Mouse (Mus musculus): ENCODE measurements around the gene Slco1a5. TPM values are rescaled to one million over a fixed set of nuclear protein-coding genes. Genes with fewer than 3 reads are reported as not detected.
A peak's percentile ranks its signal among the peaks of the same experiment; 100 is the strongest.

Gene Slco1a5
- polyA plus RNA-seq (2015; fragmentation: Nextera tagmentation; extraction: Ambion mirVana), result 0.09 and 0.10 TPM in 2 replicates

- WGBS, result 43% methylated on average over 4 of the region's 4 CpGs
- DNase-seq (ENCODE audit: low spot score) (no peak), ATAC-seq (replicated peaks; ENCODE audit: low FRiP score, low read depth) (no peak)
- Histone ChIP-seq H3K4me2 (ENCODE audit: low read length) (no peak within 1 kb of the TSS), H3K4me3 (replicated peaks; ENCODE audit: low read depth, low read length) (no peak within 1 kb of the TSS), H3K9me3 (replicated peaks; ENCODE audit: low read length) (no peaks in the 10 kb centered on the region), H3K4me1 (replicated peaks; ENCODE audit: insufficient read depth, low read length) (no peaks in the 10 kb centered on the region), H3K27ac (no peak within 1 kb of the TSS), H3K9ac (ENCODE audit: low read depth, low read length) (no peak within 1 kb of the TSS), H3K36me3 (ENCODE audit: insufficient read depth, low read length) (no peaks in the 10 kb centered on the region), H3K27me3 (ENCODE audit: insufficient read depth, low read length) (no peaks in the 10 kb centered on the region)
- TF ChIP-seq CTCF (IDR thresholded peaks at IDR 0.05; ENCODE audit: low read depth), result no peak
Observed at GRCm38 (mm10) chr6:142322881-142323280, at the start of gene Slco1a5. Gene Slco1a5, minus strand, starts transcription at chr6:142322981.

DNA sequence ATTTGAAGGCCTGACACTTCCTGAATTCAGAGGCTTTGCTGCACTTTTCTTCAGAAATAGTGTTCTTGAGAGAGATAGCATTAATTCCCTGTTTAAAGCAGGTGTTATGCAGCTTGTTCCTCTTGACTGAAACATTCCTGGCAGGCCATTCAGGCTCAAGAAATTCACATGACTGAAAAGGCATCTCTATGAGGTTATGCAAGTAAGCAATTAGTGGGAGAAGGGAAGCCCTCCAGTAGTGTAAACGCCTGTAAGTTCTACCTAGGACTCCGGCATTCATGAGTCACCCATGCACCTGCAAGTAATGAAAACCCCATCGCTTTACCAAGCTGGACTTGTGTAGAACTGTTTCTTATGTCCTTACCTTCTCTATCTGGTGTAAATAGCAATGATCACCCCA is 46.8 kb upstream of the Slco1a5 start:
- no peaks in the 10 kb centered on the region for H3K4me1 ChIP-seq (replicated peaks; ENCODE audit: insufficient read depth, low read length)
- no peak for DNase-seq (ENCODE audit: low spot score)
- H3K9me3 ChIP-seq (replicated peaks; ENCODE audit: low read length), result no peaks in the 10 kb centered on the region
- H3K4me2 ChIP-seq (ENCODE audit: low read length), result no peak overlapping the region
- no peak overlapping the region for H3K9ac ChIP-seq (ENCODE audit: low read depth, low read length)
- 88% methylated on average over 3 of the region's 3 CpGs for WGBS
- peaks cover 23% of the 10 kb centered on the region for H3K36me3 ChIP-seq (ENCODE audit: insufficient read depth, low read length)
- no peak for TF ChIP-seq CTCF (IDR thresholded peaks at IDR 0.05; ENCODE audit: low read depth)
- H3K27ac ChIP-seq, result no peak overlapping the region
- no peak overlapping the region for H3K4me3 ChIP-seq (replicated peaks; ENCODE audit: low read depth, low read length)
- H3K27me3 ChIP-seq (ENCODE audit: insufficient read depth, low read length), result no peaks in the 10 kb centered on the region
- no peak for ATAC-seq (replicated peaks; ENCODE audit: low FRiP score, low read depth)

GRCm38 (mm10) chr6:142367565-142367964 is 44.8 kb upstream of the Slco1a5 start:
- Histone ChIP-seq H3K4me1 (replicated peaks; ENCODE audit: insufficient read depth, low read length) (no peaks in the 10 kb centered on the region), H3K27ac (no peak overlapping the region), H3K4me3 (replicated peaks; ENCODE audit: low read depth, low read length) (no peak overlapping the region), H3K9me3 (replicated peaks; ENCODE audit: low read length) (no peaks in the 10 kb centered on the region), H3K4me2 (ENCODE audit: low read length) (no peak overlapping the region), H3K27me3 (ENCODE audit: insufficient read depth, low read length) (no peaks in the 10 kb centered on the region), H3K36me3 (ENCODE audit: insufficient read depth, low read length) (peaks cover 27% of the 10 kb centered on the region), H3K9ac (ENCODE audit: low read depth, low read length) (no peak overlapping the region)
- DNase-seq (ENCODE audit: low spot score) (no peak), ATAC-seq (replicated peaks; ENCODE audit: low FRiP score, low read depth) (no peak)
- no peak for TF ChIP-seq CTCF (IDR thresholded peaks at IDR 0.05; ENCODE audit: low read depth)
- WGBS, result 91% methylated on average over 3 of the region's 3 CpGs

- TF ChIP-seq CTCF (IDR thresholded peaks at IDR 0.05; ENCODE audit: low read depth), result no peak
- Histone ChIP-seq H3K4me3 (replicated peaks; ENCODE audit: low read depth, low read length) (no peak overlapping the region), H3K9me3 (replicated peaks; ENCODE audit: low read length) (no peaks in the 10 kb centered on the region), H3K27ac (no peak overlapping the region), H3K36me3 (ENCODE audit: insufficient read depth, low read length) (peaks cover 28% of the 10 kb centered on the region; the same call in 1 of the 2 replicates), H3K9ac (ENCODE audit: low read depth, low read length) (no peak overlapping the region), H3K27me3 (ENCODE audit: insufficient read depth, low read length) (no peaks in the 10 kb centered on the region), H3K4me2 (ENCODE audit: low read length) (no peak overlapping the region), H3K4me1 (replicated peaks; ENCODE audit: insufficient read depth, low read length) (no peaks in the 10 kb centered on the region)
- WGBS, result 84% methylated on average over 10 of the region's 10 CpGs
- ATAC-seq (replicated peaks; ENCODE audit: low FRiP score, low read depth) (no peak), DNase-seq (ENCODE audit: low spot score) (no peak)
Observed at GRCm38 (mm10) chr6:142366473-142367018, 43.8 kb upstream of the Slco1a5 start.

GRCm38 (mm10) chr6:142365742-142366472 is 43.1 kb upstream of the Slco1a5 start:
- H3K27me3 ChIP-seq (ENCODE audit: insufficient read depth, low read length), result no peaks in the 10 kb centered on the region
- H3K27ac ChIP-seq, result no peak overlapping the region
- ATAC-seq (replicated peaks; ENCODE audit: low FRiP score, low read depth) (peak; percentile 79), DNase-seq (ENCODE audit: low spot score) (peak; percentile 51)
- WGBS, result 48% methylated on average over 8 of the region's 8 CpGs
- peaks cover 30% of the 10 kb centered on the region; the same call in 1 of the 2 replicates for H3K36me3 ChIP-seq (ENCODE audit: insufficient read depth, low read length)
- H3K4me3 ChIP-seq (replicated peaks; ENCODE audit: low read depth, low read length), result no peak overlapping the region
- no peaks in the 10 kb centered on the region for H3K9me3 ChIP-seq (replicated peaks; ENCODE audit: low read length)
- TF ChIP-seq CTCF (IDR thresholded peaks at IDR 0.05; ENCODE audit: low read depth), result no peak
- H3K4me1 ChIP-seq (replicated peaks; ENCODE audit: insufficient read depth, low read length), result no peaks in the 10 kb centered on the region
- H3K9ac ChIP-seq (ENCODE audit: low read depth, low read length), result no peak overlapping the region
- H3K4me2 ChIP-seq (ENCODE audit: low read length), result no peak overlapping the region

GRCm38 (mm10) chr6:142363019-142363576 is 40.3 kb upstream of the Slco1a5 start:
- H3K4me3 ChIP-seq (replicated peaks; ENCODE audit: low read depth, low read length), result no peak overlapping the region
- no peaks in the 10 kb centered on the region for H3K4me1 ChIP-seq (replicated peaks; ENCODE audit: insufficient read depth, low read length)
- no peaks in the 10 kb centered on the region for H3K27me3 ChIP-seq (ENCODE audit: insufficient read depth, low read length)
- H3K9ac ChIP-seq (ENCODE audit: low read depth, low read length), result no peak overlapping the region
- H3K4me2 ChIP-seq (ENCODE audit: low read length), result no peak overlapping the region
- H3K27ac ChIP-seq, result no peak overlapping the region
- no peaks in the 10 kb centered on the region for H3K9me3 ChIP-seq (replicated peaks; ENCODE audit: low read length)
- DNase-seq (ENCODE audit: low spot score) (peak; percentile 27), ATAC-seq (replicated peaks; ENCODE audit: low FRiP score, low read depth) (no peak)
- peak; percentile 57 for TF ChIP-seq CTCF (IDR thresholded peaks at IDR 0.05; ENCODE audit: low read depth)
- 72% methylated on average over 9 of the region's 9 CpGs for WGBS
- H3K36me3 ChIP-seq (ENCODE audit: insufficient read depth, low read length), result peaks cover 43% of the 10 kb centered on the region

Measured in kidney, postnatal 0 days (tissue).